Mouse (Mus musculus) liver, embryonic 14.5 days (tissue): ENCODE measurements at regions not wholly inside any gene's neighbourhood (a gene's known extent, or its start where the extent isn't known, plus 50 kb on each side); places are given as distances from the start of the nearest gene placed in this dataset.

ENCODE experiments used
- CTCF ChIP-seq: IDR thresholded peaks from 2 replicates; pipeline ENCODE4 v1.5.1; 2016; ENCODE audit warnings: antibody characterized with exemption, low read depth, control low read depth
- EP300 ChIP-seq: IDR thresholded peaks from 2 replicates; pipeline ENCODE4 v1.6.1; 2016; ENCODE audit warnings: antibody characterized with exemption, low read depth

GRCm38 (mm10) chr13:43949740-43950643 is 165.4 kb downstream of the Cd83 start:
- no peak for TF ChIP-seq CTCF
- no peak for TF ChIP-seq EP300
